Mouse (Mus musculus) spleen, embryonic (tissue): ENCODE measurements around the gene Nme7.

ENCODE experiments used
- CTCF ChIA-PET: fragments of 350-600 bp; sonication (Branson Sonifier 250); formaldehyde crosslinking; loops from one replicate; lab custom pipeline; 2022; lab: Charles Lee

The Nme7 gene

DNA sequence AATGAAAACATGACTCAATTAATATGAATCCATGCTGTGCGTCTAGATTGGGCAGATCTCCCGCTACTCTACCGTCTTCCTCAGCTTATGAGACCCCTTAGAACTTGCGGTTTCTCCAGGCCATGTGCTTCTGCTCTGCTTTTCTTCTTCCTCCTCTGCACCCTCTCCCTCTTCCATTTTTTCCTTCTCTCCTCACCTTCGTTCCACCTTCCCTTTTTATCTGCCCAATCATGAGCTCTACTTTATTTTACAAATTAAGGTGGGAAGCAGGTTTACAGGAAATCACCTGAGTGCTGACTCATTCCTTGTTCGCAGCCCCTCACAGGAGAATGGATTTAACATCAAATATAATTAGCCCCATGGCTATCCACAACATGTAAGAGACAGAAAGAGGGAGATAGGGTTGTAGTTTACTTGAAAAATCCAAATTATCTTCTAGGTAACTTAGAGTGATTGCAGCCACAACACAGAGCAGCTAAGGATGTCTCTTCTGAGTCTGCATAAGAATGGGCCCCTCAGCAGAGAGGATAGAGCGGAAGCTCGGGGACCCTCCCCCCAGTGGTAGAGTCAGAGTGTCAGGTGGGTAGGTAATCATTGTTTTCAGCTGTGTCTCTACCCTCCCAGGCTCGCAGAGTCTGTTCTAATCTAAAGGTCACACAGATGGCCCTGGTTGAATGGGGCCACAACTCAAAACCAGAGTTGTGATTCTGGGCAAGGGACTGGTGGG, 73.0 kb downstream of the Nme7 start:
- CTCF ChIA-PET: interaction anchor here (0.6 kb wide), 1 partner anchor 865 kb away, joined by 18 read pairs; no protein-coding TSS in a partner anchor

DNA sequence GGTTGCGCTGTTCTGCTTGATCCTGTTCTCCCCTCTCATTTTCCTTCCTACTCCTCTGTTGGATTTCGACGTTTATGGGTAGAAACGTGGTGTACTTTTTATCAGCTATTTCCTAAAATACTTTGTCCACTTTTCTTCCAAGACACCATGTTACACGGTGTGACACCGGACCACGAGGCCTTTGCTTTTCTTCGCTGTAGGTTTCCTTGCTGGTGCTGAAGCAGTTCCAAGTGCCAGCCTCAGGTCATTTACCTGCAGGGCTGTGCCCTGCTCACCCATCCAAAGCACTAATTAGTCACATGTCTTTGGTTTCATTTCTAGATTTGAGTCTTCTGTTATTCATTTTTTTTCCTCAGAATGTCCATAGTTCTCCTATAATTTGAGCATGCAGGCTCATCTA, 79.7 kb downstream of the Nme7 start:
- CTCF ChIA-PET: no interaction called here

DNA sequence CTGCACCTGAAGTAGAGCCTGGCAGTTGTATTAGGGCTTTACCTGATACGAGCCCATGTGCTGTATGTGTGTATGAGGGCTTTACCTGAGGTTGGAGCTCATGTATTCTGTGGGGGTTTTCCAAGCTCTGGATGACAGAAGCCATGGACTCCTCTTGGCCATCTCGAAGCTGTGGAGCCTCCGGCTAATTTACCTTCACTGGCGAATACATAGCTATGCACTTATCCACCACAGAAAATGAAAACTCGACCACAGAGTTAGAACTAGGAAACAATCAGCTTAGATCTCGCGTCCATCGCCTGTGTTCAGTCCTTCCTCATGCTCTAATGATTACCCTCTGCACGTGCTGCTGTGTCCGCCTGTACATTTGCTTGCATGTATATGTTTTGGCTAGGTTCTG, 80.4 kb downstream of the Nme7 start:
- CTCF ChIA-PET: no interaction called here

DNA sequence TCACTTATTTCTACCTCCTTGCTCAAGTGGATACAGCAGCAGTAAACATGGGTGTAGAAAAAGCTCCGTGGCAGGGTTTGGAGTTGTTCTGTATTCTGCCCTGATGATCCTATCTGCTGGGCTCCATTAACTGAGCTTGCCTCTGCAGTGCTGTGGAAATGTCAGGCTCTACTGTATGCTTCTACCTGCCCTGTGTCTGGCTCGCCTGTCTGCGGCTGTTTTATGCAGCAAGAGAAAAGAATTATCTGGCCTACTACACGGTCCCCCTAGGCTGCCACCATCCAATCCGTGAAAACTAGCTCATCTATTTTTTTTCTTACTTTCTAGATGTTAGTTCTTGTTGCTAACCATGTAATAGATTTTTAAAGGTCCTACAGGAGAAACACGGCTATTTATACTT, 81.1 kb downstream of the Nme7 start:
- CTCF ChIA-PET: interaction anchor here (0.7 kb wide), 1 partner anchor 232 kb away, joined by 6 read pairs; no protein-coding TSS in a partner anchor

DNA sequence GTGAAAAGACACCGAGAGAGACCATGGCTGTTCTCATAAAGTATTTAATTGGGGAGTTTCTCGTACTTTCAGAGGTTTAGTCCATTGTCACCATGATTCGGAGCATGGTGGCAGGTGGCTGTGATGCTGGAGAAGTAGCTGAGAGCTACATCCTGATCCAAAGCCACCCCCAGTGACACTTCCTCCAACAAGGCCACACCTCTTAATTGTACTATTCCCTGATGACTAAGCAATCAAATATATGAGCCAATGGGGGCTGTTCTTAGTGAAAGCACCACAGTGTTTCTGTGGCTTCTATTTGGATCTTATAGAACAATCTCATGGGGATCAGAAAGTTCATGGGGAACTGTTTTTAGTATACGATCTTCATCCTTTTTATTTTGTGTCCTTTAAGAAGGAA, 85.8 kb downstream of the Nme7 start:
- CTCF ChIA-PET: no interaction called here

DNA sequence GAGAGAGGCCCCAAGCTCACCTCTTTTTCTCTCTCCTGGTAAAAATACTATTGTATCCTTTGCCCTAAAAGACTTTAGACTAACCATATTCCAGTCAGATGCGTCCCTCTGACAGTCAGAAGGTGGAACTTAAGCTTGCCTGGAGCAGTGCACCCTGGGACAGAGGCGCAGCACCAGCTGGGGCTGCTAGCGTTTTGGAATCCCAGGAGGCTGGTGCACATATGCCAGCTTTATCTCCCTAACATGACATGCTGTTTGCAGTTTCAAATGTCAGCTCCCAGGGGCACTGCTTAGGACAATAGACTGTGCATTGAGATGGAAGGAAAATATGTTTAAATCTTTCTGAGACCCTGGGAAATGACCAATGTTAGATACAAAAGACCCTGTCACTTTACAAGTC, 88.3 kb downstream of the Nme7 start:
- CTCF ChIA-PET: no interaction called here

DNA sequence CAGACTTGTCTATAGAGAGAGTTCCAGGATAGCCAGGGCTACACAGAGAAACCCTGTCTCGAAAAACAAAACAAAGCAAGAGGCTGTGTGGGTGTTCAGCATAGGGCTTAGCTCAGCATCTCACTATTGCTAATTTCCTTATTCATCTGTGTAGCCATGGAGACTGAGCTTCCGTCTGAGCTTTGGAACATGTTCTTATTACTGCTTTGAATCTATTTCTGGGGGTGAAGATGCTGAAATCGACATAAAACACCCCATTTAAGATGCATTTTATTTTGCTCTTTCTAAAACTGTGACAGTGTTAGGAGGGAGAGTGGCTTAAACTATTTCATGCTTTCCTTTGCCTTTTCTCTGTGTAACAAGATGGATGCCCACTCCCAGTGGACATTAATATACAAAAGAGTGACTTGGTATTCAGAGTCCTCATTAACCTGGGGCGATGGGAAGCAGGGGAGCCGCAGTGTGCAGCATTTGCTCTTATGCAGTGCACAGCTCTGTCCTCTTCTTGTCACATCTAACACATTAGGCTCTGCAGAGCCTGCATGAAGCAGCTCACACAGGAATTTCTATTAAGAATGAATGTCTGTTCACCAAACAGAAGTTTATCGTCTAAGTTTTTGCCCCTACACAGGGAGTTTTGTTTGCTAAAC, 91.3 kb downstream of the Nme7 start:
- CTCF ChIA-PET: interaction anchor here (0.7 kb wide), 1 partner anchor 63 kb away, joined by 5 read pairs; no protein-coding TSS in a partner anchor

DNA sequence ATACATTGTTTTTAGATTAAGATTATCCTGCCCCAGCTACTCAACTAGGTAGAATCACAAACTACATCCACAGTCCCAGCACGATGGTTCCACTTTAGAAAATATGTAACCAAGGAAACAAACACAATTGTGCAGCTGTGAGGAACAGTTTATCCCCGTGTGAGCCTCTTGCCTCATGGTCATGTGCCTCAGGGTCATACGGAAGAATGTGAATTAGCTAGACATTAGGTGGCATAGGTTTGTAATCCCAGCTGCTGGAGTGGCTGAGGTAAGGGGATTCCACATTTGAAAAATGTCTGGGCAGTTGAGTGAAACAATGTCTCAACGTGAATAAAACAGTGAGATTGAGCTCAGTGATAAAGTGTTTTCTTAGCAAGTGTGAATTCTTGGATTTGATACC, 93.8 kb downstream of the Nme7 start:
- CTCF ChIA-PET: no interaction called here

DNA sequence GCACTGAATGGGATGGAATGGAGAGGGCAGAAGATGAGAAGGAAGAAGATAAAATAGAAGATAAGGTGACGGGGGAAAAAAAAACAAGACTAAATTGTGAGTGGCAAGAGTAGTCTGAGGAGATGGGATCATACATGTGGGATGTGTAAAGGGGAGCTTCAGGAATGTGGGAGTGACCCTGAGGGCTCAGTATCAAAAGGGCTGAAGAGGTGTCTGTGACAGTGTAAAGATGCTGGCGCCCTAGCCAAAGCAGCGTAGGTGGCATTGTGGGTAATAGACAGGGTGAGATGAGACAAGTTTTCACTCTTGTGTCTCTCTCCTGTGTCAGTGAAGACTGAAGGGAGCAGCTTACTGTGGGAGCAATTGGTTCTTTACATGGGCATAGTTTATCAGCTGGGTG, 95.7 kb downstream of the Nme7 start:
- CTCF ChIA-PET: no interaction called here

DNA sequence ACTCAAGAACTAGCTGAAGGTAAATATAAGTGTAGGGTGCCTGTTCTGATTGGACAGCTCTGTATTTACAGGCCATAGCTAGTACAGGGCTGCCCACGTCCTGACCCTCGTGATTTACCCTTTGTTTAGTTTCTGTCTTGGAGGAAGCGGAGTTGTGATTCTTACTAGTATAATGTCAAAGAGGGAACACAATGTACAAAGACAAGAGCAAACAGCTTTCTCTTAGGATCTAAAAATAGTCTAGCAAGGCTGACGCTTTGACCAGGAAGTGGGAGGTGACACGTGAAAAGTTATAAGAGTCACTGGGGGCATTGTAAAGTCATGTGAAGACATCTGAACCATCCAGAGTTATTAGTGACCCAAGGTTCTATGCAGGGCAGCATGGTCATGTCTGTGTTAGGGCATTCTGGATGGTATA, 101.5 kb downstream of the Nme7 start:
- CTCF ChIA-PET: no interaction called here

DNA sequence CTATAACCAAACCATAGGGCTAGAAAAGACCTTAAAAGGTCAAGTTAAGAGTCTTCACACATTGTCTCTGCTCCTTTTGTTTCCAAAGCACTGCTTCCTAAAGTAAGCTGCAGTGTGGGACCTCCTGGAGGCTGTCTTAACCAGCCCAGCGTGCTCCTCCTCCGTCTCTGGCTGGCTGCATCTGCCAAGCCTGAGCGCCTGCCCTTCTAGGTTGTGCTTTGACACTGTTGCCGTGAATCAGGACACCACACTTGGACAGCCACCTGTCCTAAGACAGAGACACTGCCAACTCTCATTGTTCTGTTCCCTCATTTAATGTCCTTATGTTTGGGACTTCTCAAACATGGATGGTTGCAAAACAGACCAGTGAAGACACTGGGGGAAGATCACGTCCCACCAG, 102.6 kb downstream of the Nme7 start:
- CTCF ChIA-PET: no interaction called here

DNA sequence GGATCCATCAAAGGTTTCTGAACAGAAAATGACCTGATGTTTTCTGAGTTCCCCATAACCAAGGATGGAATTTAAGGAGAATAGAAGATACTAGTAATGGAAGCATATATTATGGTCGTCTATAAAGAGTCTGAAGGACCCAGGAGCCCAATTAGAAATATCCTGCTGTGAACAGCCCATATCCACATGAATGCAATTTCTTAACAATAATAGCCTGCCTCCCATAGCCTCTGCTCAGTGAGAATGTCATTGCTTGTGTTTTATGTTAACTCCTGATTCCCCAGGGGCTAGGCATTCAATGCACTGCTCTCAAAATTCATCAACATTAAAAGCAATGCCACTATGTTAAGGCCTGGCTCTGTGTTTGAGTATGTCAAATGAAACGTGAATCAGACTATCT, 104.7 kb downstream of the Nme7 start:
- CTCF ChIA-PET: interaction anchor here (0.7 kb wide), 1 partner anchor 166 kb away, joined by 4 read pairs; no protein-coding TSS in a partner anchor

DNA sequence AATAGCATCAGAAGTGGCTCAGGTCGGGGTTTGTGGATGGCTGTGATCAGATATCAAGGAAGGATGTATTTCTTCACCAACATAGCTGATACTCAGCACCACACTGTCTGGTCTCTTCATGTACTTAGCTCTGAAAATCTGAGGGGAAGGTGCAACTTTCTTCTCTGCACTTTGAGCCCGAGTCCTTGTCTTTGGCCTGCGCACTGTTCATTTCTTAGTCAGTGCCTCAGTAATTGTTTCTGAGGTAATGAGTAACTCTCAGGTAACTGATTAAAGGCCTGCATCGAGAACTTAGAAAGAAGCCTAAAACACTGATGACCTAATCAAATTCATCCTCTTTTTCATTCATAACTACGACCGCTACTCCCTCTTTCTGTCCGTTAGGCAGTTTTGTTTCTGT, 107.4 kb downstream of the Nme7 start:
- CTCF ChIA-PET: no interaction called here

DNA sequence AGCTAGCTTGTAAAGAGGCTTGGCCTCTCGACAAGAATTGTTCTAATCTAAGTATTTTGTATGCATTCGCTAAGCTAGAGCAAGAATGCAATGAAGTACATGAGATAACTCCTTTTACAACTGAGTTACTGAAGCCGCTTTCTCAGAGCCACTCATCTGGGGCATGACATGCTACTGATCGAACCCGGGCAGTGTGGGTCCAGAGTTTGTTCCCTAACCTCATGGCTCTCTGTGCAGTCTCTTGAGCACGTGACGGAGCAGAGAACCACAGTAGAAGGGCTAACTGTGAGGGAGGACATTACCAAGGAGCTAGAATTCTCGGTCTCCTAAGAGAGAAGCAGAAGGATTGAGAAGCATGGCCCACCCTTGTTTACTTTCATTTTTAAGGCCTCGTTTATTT, 109.0 kb downstream of the Nme7 start:
- CTCF ChIA-PET: no interaction called here

DNA sequence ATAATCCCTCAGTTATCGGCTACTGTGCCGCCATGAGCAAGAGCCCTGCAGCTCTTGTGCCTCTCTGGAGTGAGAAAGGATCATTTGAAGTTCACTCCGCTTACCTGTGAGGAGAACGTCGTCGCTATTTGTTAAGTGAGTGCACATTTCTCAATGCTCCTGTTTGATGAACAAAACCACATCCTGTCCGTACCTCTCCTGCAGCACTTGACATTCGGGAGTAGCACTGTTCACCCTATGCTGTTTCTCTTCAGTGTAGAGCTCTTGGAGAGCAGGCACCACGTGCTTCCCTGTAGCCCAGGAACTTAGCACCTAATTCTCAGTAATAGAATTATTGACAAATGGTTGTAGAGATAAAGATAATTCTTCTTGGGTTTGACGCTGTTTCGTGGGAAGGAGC, 109.7 kb downstream of the Nme7 start:
- CTCF ChIA-PET: no interaction called here

DNA sequence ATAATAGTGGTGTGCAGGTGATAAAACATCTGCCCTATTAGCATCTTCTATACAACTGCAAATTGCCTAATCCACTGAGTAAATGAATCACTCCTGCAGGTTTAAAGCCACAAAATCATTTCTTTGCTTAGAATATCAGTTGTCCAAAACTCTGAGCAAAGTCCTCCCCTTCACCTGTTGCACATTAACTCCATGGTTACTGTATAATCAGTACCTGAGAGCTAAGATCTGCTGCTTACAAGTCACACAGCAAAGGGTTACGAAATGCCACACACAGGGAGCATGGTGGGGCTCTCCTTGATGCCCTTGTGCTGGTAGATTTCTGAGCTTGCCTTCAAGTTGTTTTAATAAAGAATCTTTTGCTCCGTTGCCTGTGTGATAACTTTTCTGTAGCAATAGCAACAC, 111.4 kb downstream of the Nme7 start:
- CTCF ChIA-PET: no interaction called here

DNA sequence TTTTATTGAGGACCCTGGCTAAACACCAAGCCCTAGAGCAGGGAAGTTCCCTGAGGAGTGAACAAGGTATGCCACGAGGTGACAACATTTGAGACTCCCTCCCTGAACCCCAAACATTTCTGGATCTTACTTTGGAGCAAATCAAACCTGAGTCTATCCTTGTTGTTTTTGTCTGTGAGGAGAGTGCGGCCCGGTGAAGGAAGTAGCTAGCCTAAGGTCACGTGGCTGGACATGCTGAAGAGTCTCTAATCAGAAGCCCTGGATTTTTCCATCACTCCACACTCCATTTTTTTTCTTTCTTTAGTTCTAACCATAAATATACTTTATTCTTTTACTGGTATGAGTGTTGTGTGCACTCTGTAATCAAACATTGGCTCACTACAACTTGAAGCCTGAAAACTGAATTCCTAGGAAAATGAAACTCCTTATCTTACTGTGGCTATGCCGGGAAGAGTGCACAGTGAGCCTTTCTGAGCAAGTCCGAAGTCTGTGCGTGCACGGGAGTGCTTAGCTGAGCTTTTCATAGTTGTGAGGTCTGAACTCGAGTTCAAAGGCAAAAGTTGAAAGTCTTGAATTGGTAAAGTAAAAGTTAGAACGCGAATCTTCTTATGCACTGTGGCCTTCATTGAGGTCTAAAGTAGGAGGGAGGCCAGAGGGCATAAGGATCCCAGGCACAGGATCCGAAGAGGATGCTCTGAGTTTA, 112.9 kb downstream of the Nme7 start:
- CTCF ChIA-PET: interaction anchor here (0.6 kb wide), 1 partner anchor 1784 kb away, joined by 10 read pairs; no protein-coding TSS in a partner anchor

DNA sequence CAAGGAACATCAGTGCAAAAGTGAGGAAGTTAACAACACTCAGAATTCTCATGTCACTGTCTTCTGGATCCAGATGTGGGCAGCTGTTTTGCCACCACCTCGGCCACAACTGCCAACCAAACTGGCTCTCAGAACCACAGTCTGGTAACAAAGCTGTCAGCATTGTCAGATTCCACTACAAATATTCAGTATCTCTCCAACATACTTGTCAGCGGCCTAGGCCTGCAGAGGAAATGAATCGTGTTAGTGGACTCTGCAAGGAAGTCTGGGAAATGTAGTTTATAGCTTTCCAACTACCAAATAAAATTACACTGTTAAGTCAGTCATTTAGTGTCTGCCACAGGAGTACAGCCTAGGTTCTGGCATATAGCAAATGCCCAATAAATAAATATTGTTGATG, 113.7 kb downstream of the Nme7 start:
- CTCF ChIA-PET: interaction anchor here (0.6 kb wide), 1 partner anchor 1785 kb away, joined by 10 read pairs; no protein-coding TSS in a partner anchor

DNA sequence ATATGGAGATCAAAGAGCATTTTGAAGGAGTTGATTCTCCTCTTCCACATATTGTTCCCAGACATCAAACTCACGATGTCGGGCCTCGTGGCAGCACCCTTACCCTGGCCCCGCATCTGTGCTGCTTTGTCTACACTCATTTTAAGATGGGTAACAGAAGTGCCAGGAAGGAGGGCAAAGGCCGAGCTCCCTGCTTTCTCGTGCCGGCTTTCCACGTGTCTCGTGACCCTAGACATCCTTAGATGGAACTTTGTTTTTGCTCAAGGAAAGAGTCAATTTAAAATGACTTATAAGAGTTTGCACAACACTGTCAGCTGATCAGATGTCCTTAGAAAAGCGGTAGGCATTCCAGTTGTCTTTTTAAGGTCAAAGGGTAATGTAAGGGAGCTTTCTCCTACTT, 114.4 kb downstream of the Nme7 start:
- CTCF ChIA-PET: no interaction called here

DNA sequence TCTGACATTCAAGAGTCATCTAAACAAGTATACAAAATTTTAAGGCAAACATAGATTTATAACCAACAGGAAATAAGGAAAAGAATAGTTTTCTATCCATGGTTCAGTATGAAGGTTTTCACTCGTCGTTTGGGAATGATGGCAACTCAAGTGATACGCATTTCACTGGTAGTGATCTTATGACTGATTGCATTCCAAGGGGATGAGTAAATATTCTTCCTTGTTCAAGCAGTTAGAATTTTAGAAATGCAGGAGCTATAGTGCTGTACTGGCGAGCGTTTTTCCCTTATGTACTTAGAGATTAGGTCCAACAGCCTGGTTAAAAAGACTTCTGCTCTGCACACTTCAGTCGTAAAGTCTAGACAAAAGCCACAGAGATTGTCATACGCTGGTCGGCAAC, 115.5 kb downstream of the Nme7 start:
- CTCF ChIA-PET: interaction anchor here (0.5 kb wide), 1 partner anchor 141 kb away, joined by 9 read pairs; no protein-coding TSS in a partner anchor

DNA sequence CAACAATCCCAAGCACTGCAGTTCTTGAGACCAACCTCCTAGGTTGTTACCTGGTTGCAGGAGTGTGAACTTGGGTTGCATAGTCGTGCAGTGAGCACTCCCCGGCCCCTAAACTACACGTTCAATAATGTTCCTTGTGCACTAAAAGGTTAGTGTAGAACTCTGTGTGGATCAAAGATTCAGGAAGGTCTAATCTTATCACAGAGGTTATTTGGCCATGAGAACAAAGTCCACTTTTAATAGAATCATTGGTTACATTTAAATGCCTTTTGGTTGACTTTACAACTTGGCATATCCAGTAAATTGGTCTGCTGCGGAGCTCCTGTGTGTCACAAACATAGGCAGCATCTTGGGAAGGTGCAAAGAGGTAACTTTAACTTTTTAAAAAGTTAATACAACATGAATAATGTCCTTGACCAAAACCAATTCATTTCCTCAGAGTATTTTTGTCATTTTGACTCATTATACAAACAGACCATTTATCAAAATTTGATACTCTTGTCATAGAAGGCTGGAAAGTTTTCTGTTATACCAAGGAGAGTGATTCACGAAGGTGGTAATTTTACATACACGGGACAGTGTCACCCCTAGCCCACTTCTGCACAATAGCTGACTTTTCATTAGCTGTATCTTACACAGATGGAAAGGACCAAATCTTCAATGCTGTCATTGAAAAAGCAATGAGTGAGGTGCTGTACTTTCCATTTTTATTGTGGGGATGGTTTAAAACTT, 116.9 kb downstream of the Nme7 start:
- CTCF ChIA-PET: no interaction called here

DNA sequence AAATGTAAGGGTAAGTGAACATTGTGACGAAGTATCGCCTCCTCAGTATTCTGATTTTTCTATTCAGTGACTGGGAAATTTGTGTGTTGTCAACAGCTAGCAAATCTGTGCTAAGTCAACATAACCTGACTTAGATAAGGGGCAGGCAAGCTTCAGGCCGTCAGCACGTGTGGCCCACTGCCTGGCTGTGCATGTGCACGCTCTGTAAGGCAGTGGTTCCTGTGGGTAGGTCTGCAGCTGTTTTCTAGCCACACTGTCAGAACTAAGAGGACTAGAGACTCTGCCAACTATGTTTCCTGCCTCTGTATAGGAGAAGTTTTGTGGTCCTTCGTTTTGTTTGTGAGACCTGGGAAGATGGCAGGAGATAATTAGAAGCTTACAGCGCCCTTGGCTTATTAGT, 122.3 kb downstream of the Nme7 start:
- CTCF ChIA-PET: no interaction called here
